Mouse (Mus musculus): ENCODE results near the gene Zfp358. TPM values are rescaled to one million over a fixed set of nuclear protein-coding genes. Genes with fewer than 3 reads are reported as not detected.

Zfp358 gene
- polyA plus RNA-seq, 1 experiment from 2014 or later: 57.8 TPM

GRCm38 (mm10) chr8:3507979-3508754, 15.2 kb downstream of the Zfp358 start:
- H3K27me3 ChIP-seq: no peaks in the 10 kb centered on the region

GRCm38 (mm10) chr8:3514681-3515247, 21.8 kb downstream of the Zfp358 start:
- Histone ChIP-seq H3K27ac (peak overlapping the region; percentile 73; the same call in 1 of the 2 replicates), H3K27me3 (no peaks in the 10 kb centered on the region), H3K4me2 (replicated peaks) (peak overlapping the region; percentile 98), H3K9ac (no peak overlapping the region; the same call in 1 of the 2 replicates), H3K4me1 (peaks cover 15% of the 10 kb centered on the region), H3K9me3 (no peaks in the 10 kb centered on the region), H3K36me3 (peaks cover 44% of the 10 kb centered on the region), H3K4me3 (peak overlapping the region; percentile 69)
- ATAC-seq (ENCODE audit: low FRiP score, low read depth): no peak; the same call in 1 of the 2 replicates
- WGBS: 25% methylated on average over 13 of the region's 13 CpGs

More at GRCm38 (mm10) chr8:3507979-3508754, 15.2 kb downstream of the Zfp358 start:
- Histone ChIP-seq H3K9ac (no peak overlapping the region), H3K9me3 (no peaks in the 10 kb centered on the region), H3K27ac (no peak overlapping the region), H3K4me3 (no peak overlapping the region), H3K4me2 (replicated peaks) (no peak overlapping the region), H3K4me1 (no peaks in the 10 kb centered on the region), H3K36me3 (peaks cover 79% of the 10 kb centered on the region)
- ATAC-seq (ENCODE audit: low FRiP score, low read depth): no peak
- WGBS: 94% methylated on average over 6 of the region's 6 CpGs

- no peaks in the 10 kb centered on the region for H3K9me3 ChIP-seq
- H3K4me2 ChIP-seq (replicated peaks): peak within 1 kb of the TSS; percentile 98
- peak within 1 kb of the TSS; percentile 69 for H3K4me3 ChIP-seq
- peaks cover 40% of the 10 kb centered on the region for H3K36me3 ChIP-seq
- H3K4me1 ChIP-seq: peaks cover 15% of the 10 kb centered on the region
- 0% methylated on average over 25 of the region's 25 CpGs for WGBS
- H3K27me3 ChIP-seq: no peaks in the 10 kb centered on the region
- H3K9ac ChIP-seq: peak within 1 kb of the TSS; percentile 73
- ATAC-seq (ENCODE audit: low FRiP score, low read depth): peak; percentile 79
- H3K27ac ChIP-seq: peak within 1 kb of the TSS; percentile 78
Measured at GRCm38 (mm10) chr8:3515260-3515671, 22.3 kb downstream of the Zfp358 start, which contains the start of gene Pnpla6. Gene Pnpla6 (plus strand): TSS chr8:3515384.

GRCm38 (mm10) chr8:3515771-3516417, 23.0 kb downstream of the Zfp358 start:
- peak overlapping the region; percentile 98 for H3K4me2 ChIP-seq (replicated peaks)
- H3K9me3 ChIP-seq: no peaks in the 10 kb centered on the region
- H3K27me3 ChIP-seq: no peaks in the 10 kb centered on the region
- H3K4me3 ChIP-seq: peak overlapping the region; percentile 69
- peaks cover 15% of the 10 kb centered on the region for H3K4me1 ChIP-seq
- peak overlapping the region; percentile 73 for H3K9ac ChIP-seq
- peaks cover 34% of the 10 kb centered on the region for H3K36me3 ChIP-seq
- WGBS: under 1% methylated on average over 25 of the region's 25 CpGs
- peak overlapping the region; percentile 78 for H3K27ac ChIP-seq
- ATAC-seq (ENCODE audit: low FRiP score, low read depth): peak; percentile 13

- Histone ChIP-seq H3K9me3 (no peaks in the 10 kb centered on the region), H3K4me1 (peaks cover 15% of the 10 kb centered on the region), H3K27ac (peak overlapping the region; percentile 78), H3K4me3 (peak overlapping the region; percentile 69), H3K27me3 (no peaks in the 10 kb centered on the region), H3K36me3 (peaks cover 32% of the 10 kb centered on the region), H3K9ac (peak overlapping the region; percentile 73), H3K4me2 (replicated peaks) (peak overlapping the region; percentile 98)
- WGBS: 1% methylated on average over 36 of the region's 36 CpGs
- peak; percentile 86 for ATAC-seq (ENCODE audit: low FRiP score, low read depth)
Measured at GRCm38 (mm10) chr8:3516450-3517116, 23.6 kb downstream of the Zfp358 start.

GRCm38 (mm10) chr8:3517117-3517495, 24.2 kb downstream of the Zfp358 start:
- H3K4me2 ChIP-seq (replicated peaks): peak overlapping the region; percentile 98
- peak; percentile 17 for ATAC-seq (ENCODE audit: low FRiP score, low read depth)
- H3K9me3 ChIP-seq: no peaks in the 10 kb centered on the region
- peak overlapping the region; percentile 71 for H3K9ac ChIP-seq
- H3K4me3 ChIP-seq: peak overlapping the region; percentile 69
- no peaks in the 10 kb centered on the region for H3K27me3 ChIP-seq
- H3K27ac ChIP-seq: peak overlapping the region; percentile 6; the same call in 1 of the 2 replicates
- peaks cover 15% of the 10 kb centered on the region for H3K4me1 ChIP-seq
- WGBS: 3% methylated on average over 16 of the region's 16 CpGs
- H3K36me3 ChIP-seq: peaks cover 32% of the 10 kb centered on the region

GRCm38 (mm10) chr8:3522007-3522697, 29.2 kb downstream of the Zfp358 start:
- 85% methylated on average over 13 of the region's 13 CpGs for WGBS
- no peak overlapping the region for H3K4me3 ChIP-seq
- peaks cover 53% of the 10 kb centered on the region for H3K36me3 ChIP-seq
- H3K4me2 ChIP-seq (replicated peaks): no peak overlapping the region
- peaks cover 5% of the 10 kb centered on the region for H3K4me1 ChIP-seq
- ATAC-seq (ENCODE audit: low FRiP score, low read depth): no peak
- H3K27ac ChIP-seq: no peak overlapping the region
- no peaks in the 10 kb centered on the region for H3K9me3 ChIP-seq
- H3K9ac ChIP-seq: no peak overlapping the region
- no peaks in the 10 kb centered on the region for H3K27me3 ChIP-seq

GRCm38 (mm10) chr8:3530816-3531215, 37.9 kb downstream of the Zfp358 start:
- Histone ChIP-seq H3K27me3 (no peaks in the 10 kb centered on the region), H3K27ac (no peak overlapping the region), H3K36me3 (peaks cover 52% of the 10 kb centered on the region), H3K4me1 (no peaks in the 10 kb centered on the region), H3K9me3 (no peaks in the 10 kb centered on the region), H3K4me2 (replicated peaks) (no peak overlapping the region), H3K4me3 (no peak overlapping the region), H3K9ac (no peak overlapping the region)
- no peak for ATAC-seq (ENCODE audit: low FRiP score, low read depth)
- WGBS: 91% methylated on average over 5 of the region's 5 CpGs

GRCm38 (mm10) chr8:3531936-3532335, 39.0 kb downstream of the Zfp358 start:
- Histone ChIP-seq H3K4me3 (no peak overlapping the region), H3K9ac (no peak overlapping the region), H3K27me3 (no peaks in the 10 kb centered on the region), H3K9me3 (no peaks in the 10 kb centered on the region), H3K4me2 (replicated peaks) (no peak overlapping the region), H3K27ac (no peak overlapping the region), H3K4me1 (no peaks in the 10 kb centered on the region), H3K36me3 (peaks cover 56% of the 10 kb centered on the region)
- WGBS: 95% methylated on average over 18 of the region's 18 CpGs
- ATAC-seq (ENCODE audit: low FRiP score, low read depth): no peak

- H3K27ac ChIP-seq: no peak overlapping the region
- H3K9me3 ChIP-seq: no peaks in the 10 kb centered on the region
- H3K4me1 ChIP-seq: no peaks in the 10 kb centered on the region
- 59% methylated on average over 15 of the region's 15 CpGs for WGBS
- H3K27me3 ChIP-seq: no peaks in the 10 kb centered on the region
- no peak overlapping the region for H3K4me3 ChIP-seq
- no peak overlapping the region for H3K4me2 ChIP-seq (replicated peaks)
- peaks cover 90% of the 10 kb centered on the region for H3K36me3 ChIP-seq
- no peak for ATAC-seq (ENCODE audit: low FRiP score, low read depth)
- no peak overlapping the region for H3K9ac ChIP-seq
Measured at GRCm38 (mm10) chr8:3536053-3536841, 43.3 kb downstream of the Zfp358 start.

- ATAC-seq (ENCODE audit: low FRiP score, low read depth): no peak
- Histone ChIP-seq H3K4me2 (replicated peaks) (no peak overlapping the region), H3K36me3 (peaks cover 90% of the 10 kb centered on the region), H3K4me1 (no peaks in the 10 kb centered on the region), H3K9ac (no peak overlapping the region), H3K27me3 (no peaks in the 10 kb centered on the region), H3K27ac (no peak overlapping the region), H3K9me3 (no peaks in the 10 kb centered on the region), H3K4me3 (no peak overlapping the region)
- 93% methylated on average over 9 of the region's 9 CpGs for WGBS
Measured at GRCm38 (mm10) chr8:3536940-3537339, 44.0 kb downstream of the Zfp358 start.

All from limb, embryonic 13.5 days (tissue).